Mouse (Mus musculus) kidney, embryonic 14.5 days (tissue): ENCODE measurements around the gene 2300009A05Rik. TPM values are rescaled to one million over a fixed set of nuclear protein-coding genes. Genes with fewer than 3 reads are reported as not detected.

Experiments
- ATAC-seq: fragments of 200-750 bp; cut with Nextera tagmentation; 2 replicates; pipeline ENCODE4 v1.8.0; 2017; ENCODE audit warnings: moderate number of reproducible peaks, mild to moderate bottlenecking, moderate TSS enrichment, moderate library complexity; ENCODE audit not compliant: low FRiP score, low TSS enrichment
- H3K27ac ChIP-seq: fragments of 300-500 bp; sonication (generic); 2 replicates; pipeline ENCODE4 v1.5.1; 2014; ENCODE audit warnings: low read depth, mild to moderate bottlenecking, low read length, moderate library complexity, mixed read lengths
- H3K27me3 ChIP-seq: fragments of 300-500 bp; sonication (generic); 2 replicates; pipeline ENCODE4 v1.6.1; 2014; ENCODE audit warnings: mild to moderate bottlenecking, low read length; ENCODE audit not compliant: control insufficient read depth, insufficient read depth
- H3K36me3 ChIP-seq: fragments of 300-500 bp; sonication (generic); 2 replicates; pipeline ENCODE4 v1.6.1; 2014; ENCODE audit warnings: low read length, mixed read lengths; ENCODE audit not compliant: control insufficient read depth, insufficient read depth
- H3K4me1 ChIP-seq: fragments of 300-500 bp; sonication (generic); 2 replicates; pipeline ENCODE4 v1.6.1; 2014; ENCODE audit warnings: low read length, mixed read lengths; ENCODE audit not compliant: control insufficient read depth, insufficient read depth
- H3K4me2 ChIP-seq: fragments of 300-500 bp; sonication (generic); replicated peaks from 2 replicates; pipeline ENCODE4 v1.6.1; 2014; ENCODE audit warnings: low read depth, mild to moderate bottlenecking, low read length
- H3K4me3 ChIP-seq: fragments of 300-500 bp; sonication (generic); 2 replicates; pipeline ENCODE4 v1.5.1; 2014; ENCODE audit warnings: mild to moderate bottlenecking, low read length
- H3K9ac ChIP-seq: fragments of 300-500 bp; sonication (generic); 2 replicates; pipeline ENCODE4 v1.6.1; 2014; ENCODE audit warnings: low read depth, mild to moderate bottlenecking, low read length, moderate library complexity
- H3K9me3 ChIP-seq: fragments of 300-500 bp; sonication (generic); 2 replicates; pipeline ENCODE4 v1.6.1; 2016; ENCODE audit warnings: low read length; ENCODE audit not compliant: control insufficient read depth
- WGBS: fragments of 180-500 bp; shearing (Covaris S2); extraction: QIAGEN DNeasy Blood & Tissue Kit; methylation state at CpG from one replicate; pipeline ENCODE4 v1.1.7; 2014; 5-methylcytosine and 5-hydroxymethylcytosine counted together
- polyA plus RNA-seq: library from polyadenylated mRNA; unstranded; fragments of >200 nt; fragmentation: Nextera tagmentation; extraction: Ambion mirVana; gene quantifications from 2 replicates; pipeline ENCODE4 v1.2.1, GENCODE M21; 2014

2300009A05Rik gene
- 55.1 and 56.4 TPM in 2 replicates for polyA plus RNA-seq

GRCm38 (mm10) chr9:63398611-63399462 lies at the start of gene 2300009A05Rik:
Gene 2300009A05Rik, minus strand, starts transcription at chr9:63399246.
- under 1% methylated on average over 73 of the region's 74 CpGs for WGBS
- Histone ChIP-seq H3K36me3 (no peaks in the 10 kb centered on the region), H3K4me1 (0 out of 2 replicates have a peak, but pooled peaks cover 5% of the 10 kb centered on the region), H3K4me3 (peak within 1 kb of the TSS; percentile 90), H3K27me3 (no peaks in the 10 kb centered on the region), H3K4me2 (peak within 1 kb of the TSS; percentile 88), H3K27ac (peak within 1 kb of the TSS; percentile 84), H3K9ac (peak within 1 kb of the TSS; percentile 87), H3K9me3 (no peaks in the 10 kb centered on the region)
- ATAC-seq = peak; percentile 99

GRCm38 (mm10) chr9:63443695-63444094 lies 44.6 kb upstream of the 2300009A05Rik start:
- H3K27me3 ChIP-seq = no peaks in the 10 kb centered on the region
- H3K27ac ChIP-seq = no peak overlapping the region
- H3K4me2 ChIP-seq = no peak overlapping the region
- H3K9ac ChIP-seq = no peak overlapping the region
- WGBS = 66% methylated on average over 6 of the region's 6 CpGs
- H3K4me1 ChIP-seq = no peaks in the 10 kb centered on the region
- H3K4me3 ChIP-seq = no peak overlapping the region
- no peaks in the 10 kb centered on the region for H3K36me3 ChIP-seq
- ATAC-seq = no peak
- H3K9me3 ChIP-seq = no peaks in the 10 kb centered on the region

DNA sequence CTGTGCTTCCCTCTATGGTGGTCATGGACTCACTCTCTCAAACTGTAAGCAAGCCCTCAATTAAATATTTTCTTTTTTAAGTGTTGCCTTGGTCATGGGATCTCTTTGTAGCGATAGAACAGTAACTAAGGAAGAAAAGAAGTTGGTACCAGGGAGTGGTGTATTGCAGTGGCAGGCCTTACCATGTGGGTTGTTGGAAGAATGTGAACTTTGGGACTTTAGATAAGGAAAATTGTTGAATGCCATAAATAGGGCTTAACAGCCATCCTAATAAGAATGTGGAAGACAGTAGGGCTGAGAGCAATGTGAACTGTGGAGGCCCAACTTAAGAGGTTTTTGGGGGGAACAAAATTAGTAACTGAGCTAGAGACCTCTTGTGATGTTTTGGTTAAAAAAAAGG lies 31.6 kb upstream of the 2300009A05Rik start:
- ATAC-seq = no peak
- Histone ChIP-seq H3K9ac (no peak overlapping the region), H3K9me3 (no peaks in the 10 kb centered on the region), H3K4me2 (no peak overlapping the region), H3K27me3 (no peaks in the 10 kb centered on the region), H3K27ac (no peak overlapping the region), H3K4me1 (no peaks in the 10 kb centered on the region), H3K4me3 (no peak overlapping the region), H3K36me3 (no peaks in the 10 kb centered on the region)
- WGBS = 79% methylated on average over 1 of the region's 1 CpGs

DNA sequence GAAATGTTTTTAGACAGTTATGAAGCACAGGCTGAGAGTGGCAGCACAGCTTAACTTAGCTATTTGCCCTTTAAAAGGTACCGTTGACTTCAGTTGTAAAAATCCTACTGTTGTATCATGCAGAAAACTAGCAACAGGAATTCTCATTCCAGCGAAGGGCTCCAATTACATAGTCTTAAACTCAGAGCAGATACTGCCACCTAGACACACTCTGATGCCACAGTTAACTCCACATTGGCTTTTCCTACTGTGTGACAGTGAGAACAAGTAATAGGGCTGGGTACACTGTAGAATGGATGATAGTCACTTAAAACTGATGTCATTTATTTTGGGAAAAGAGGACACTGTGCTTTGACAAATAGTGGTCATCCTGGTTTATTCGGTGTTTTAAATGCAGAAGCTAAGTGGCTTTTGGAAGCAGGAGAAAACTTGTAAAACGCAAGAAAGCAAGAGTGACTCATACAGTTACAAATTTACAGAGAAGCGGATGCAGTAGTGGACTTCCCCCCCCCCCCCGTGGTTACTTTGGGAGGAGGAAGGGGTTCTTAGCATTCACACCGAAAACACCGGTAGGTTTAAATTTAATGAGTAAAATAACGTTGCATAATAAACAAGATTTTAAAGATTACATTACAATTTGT lies 22.2 kb upstream of the 2300009A05Rik start:
- Histone ChIP-seq H3K27me3 (no peaks in the 10 kb centered on the region), H3K27ac (no peak overlapping the region), H3K36me3 (no peaks in the 10 kb centered on the region), H3K4me3 (no peak overlapping the region), H3K9ac (no peak overlapping the region), H3K4me2 (no peak overlapping the region), H3K9me3 (no peaks in the 10 kb centered on the region), H3K4me1 (no peaks in the 10 kb centered on the region)
- no peak for ATAC-seq
- WGBS = 57% methylated on average over 9 of the region's 9 CpGs

DNA sequence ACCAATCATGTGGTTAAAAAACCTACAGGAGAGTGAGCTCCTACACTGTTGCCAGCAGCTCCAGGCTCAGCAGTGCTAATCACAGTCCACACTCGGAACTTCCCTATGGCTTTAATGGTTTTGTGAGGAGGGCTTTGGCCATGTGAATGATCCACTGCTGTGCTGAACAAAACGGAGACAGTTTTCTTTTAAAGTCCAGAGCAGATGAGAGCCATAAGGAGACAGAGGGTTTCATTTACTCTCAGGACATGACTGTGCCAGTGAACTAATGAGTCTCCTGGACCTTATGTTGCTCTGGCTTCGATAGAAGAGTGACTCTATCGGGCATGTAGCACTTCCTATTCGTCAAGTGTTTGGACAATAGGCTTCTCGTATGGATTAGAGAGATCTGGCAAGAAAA lies 21.4 kb upstream of the 2300009A05Rik start:
- H3K27me3 ChIP-seq = no peaks in the 10 kb centered on the region
- H3K27ac ChIP-seq = no peak overlapping the region
- no peaks in the 10 kb centered on the region for H3K9me3 ChIP-seq
- no peak for ATAC-seq
- H3K9ac ChIP-seq = no peak overlapping the region
- H3K36me3 ChIP-seq = no peaks in the 10 kb centered on the region
- H3K4me3 ChIP-seq = no peak overlapping the region
- H3K4me2 ChIP-seq = no peak overlapping the region
- WGBS = 53% methylated on average over 6 of the region's 6 CpGs
- no peaks in the 10 kb centered on the region for H3K4me1 ChIP-seq

DNA sequence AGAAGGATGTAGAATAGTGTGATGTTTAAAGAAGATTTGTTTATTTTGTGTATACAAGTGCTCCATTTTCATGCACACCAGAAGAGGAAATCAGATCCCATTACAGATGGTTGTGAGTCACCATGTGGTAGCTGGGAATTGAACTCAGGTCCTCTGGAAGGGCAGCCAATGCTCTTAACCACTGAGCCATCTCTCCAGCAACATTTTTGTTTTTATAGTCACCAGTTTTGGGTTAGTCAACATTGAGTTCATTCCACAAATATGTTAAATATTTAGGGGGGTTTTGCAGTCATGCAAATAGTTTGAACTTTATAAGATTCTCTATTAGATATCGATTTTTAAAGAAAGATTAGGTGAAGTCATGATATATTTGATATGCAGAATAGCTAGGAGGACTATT lies 1.1 kb upstream of the 2300009A05Rik start:
- Histone ChIP-seq H3K27ac (no peak overlapping the region), H3K9me3 (no peaks in the 10 kb centered on the region), H3K4me1 (0 out of 2 replicates have a peak, but pooled peaks cover 5% of the 10 kb centered on the region), H3K4me2 (no peak overlapping the region), H3K27me3 (no peaks in the 10 kb centered on the region), H3K9ac (no peak overlapping the region), H3K36me3 (no peaks in the 10 kb centered on the region), H3K4me3 (no peak overlapping the region)
- 89% methylated on average over 1 of the region's 1 CpGs for WGBS
- ATAC-seq = no peak

DNA sequence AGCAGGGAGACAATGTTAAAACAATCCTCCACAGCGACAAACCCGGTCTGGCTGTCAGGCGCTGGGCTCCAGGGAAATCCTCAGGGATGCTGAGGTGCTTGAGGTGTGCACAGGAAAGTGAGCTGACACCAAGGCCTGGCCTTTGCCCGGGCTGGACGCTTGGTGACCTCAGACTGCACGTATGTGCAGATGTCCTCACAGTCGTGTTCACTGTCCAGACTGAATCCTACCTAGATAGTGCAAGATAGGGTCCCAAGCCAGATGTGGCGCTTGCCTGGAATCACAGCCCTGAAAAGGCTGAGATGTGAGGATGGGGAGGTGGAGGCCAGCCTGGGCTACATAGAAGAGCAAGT lies 393 bp upstream of the 2300009A05Rik start:
- Histone ChIP-seq H3K27me3 (no peaks in the 10 kb centered on the region), H3K36me3 (no peaks in the 10 kb centered on the region), H3K9ac (peak overlapping the region; percentile 87; the same call in 1 of the 2 replicates), H3K4me1 (0 out of 2 replicates have a peak, but pooled peaks cover 5% of the 10 kb centered on the region), H3K4me3 (peak overlapping the region; percentile 90), H3K4me2 (peak overlapping the region; percentile 88), H3K9me3 (no peaks in the 10 kb centered on the region), H3K27ac (0 out of 2 replicates have a peak overlapping the region, but pooled peaks have one; percentile 84)
- 4% methylated on average over 8 of the region's 8 CpGs for WGBS
- ATAC-seq = peak; percentile 63

- Histone ChIP-seq H3K9ac (no peak overlapping the region), H3K36me3 (no peaks in the 10 kb centered on the region), H3K27me3 (no peaks in the 10 kb centered on the region), H3K4me3 (no peak overlapping the region), H3K27ac (no peak overlapping the region), H3K4me1 (0 out of 2 replicates have a peak, but pooled peaks cover 5% of the 10 kb centered on the region), H3K4me2 (no peak overlapping the region), H3K9me3 (no peaks in the 10 kb centered on the region)
- ATAC-seq = no peak
- 87% methylated on average over 7 of the region's 7 CpGs for WGBS
Observed at GRCm38 (mm10) chr9:63395612-63396011, 3.4 kb downstream of the 2300009A05Rik start.

- no peaks in the 10 kb centered on the region for H3K27me3 ChIP-seq
- ATAC-seq = no peak
- no peak overlapping the region for H3K4me2 ChIP-seq
- no peaks in the 10 kb centered on the region for H3K9me3 ChIP-seq
- H3K4me3 ChIP-seq = no peak overlapping the region
- no peaks in the 10 kb centered on the region for H3K36me3 ChIP-seq
- no peak overlapping the region for H3K9ac ChIP-seq
- 72% methylated on average over 2 of the region's 2 CpGs for WGBS
- no peaks in the 10 kb centered on the region for H3K4me1 ChIP-seq
- H3K27ac ChIP-seq = no peak overlapping the region
Observed at GRCm38 (mm10) chr9:63391307-63391706, 7.7 kb downstream of the 2300009A05Rik start.
